Mouse (Mus musculus) testis, adult 2 months (tissue): ENCODE data around the gene Bst2.

Experiments used
- CTCF ChIP-seq: fragments of 200-500 bp; IDR thresholded peaks from 2 replicates; pipeline ENCODE4 v1.5.1; 2012; ENCODE audit warnings: low read depth, mild to moderate bottlenecking, inconsistent platforms, low read length, moderate library complexity; ENCODE audit not compliant: control insufficient read depth, insufficient read depth, insufficient replicate concordance
- POLR2A ChIP-seq: fragments of 200-500 bp; IDR thresholded peaks from 2 replicates; pipeline ENCODE4 v1.6.1; 2012; ENCODE audit warnings: low read depth, mild to moderate bottlenecking, inconsistent platforms, low read length, moderate library complexity; ENCODE audit not compliant: control insufficient read depth

- TF ChIP-seq CTCF (no peak), POLR2A (no peak)
These were observed 35.8 kb upstream of the Bst2 start for GRCm38 (mm10) chr8:71572847-71573633.
